Mouse (Mus musculus): Measurements from ENCODE around the gene Slc7a6.

DNA sequence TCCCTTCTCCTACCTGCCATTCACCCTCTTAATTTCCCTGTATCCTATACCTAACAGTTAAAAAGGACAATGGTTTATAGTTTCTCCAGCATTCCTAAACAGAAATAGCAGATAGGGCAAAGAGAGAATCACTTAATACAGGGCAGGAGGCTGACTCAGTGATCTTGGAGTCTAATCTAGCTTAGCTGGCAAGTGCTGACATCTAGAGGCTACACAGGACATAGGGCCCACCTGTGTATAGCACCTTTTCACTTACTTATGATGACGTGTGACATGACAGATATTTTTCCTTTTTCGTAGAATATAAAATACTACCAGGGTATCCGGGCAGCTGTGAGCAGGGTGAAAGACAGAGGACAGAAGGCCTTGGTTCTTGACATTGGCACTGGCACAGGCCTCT lies 51.0 kb downstream of the Slc7a6 start:
- TF ChIP-seq POLR2A (IDR thresholded peaks at IDR 0.05; ENCODE audit: borderline replicate concordance, low read depth, low read length) (no peak), CTCF (IDR thresholded peaks at IDR 0.05; ENCODE audit: low read depth, low read length) (no peak)
